Mouse (Mus musculus): Measurements from ENCODE around the gene Gatm. TPM values are rescaled to one million over a fixed set of nuclear protein-coding genes. Genes with fewer than 3 reads are reported as not detected.
A peak's percentile ranks its signal among the peaks of the same experiment; 100 is the strongest.

Gatm gene
- polyA plus RNA-seq, 1 experiment: 1,128 TPM

DNA sequence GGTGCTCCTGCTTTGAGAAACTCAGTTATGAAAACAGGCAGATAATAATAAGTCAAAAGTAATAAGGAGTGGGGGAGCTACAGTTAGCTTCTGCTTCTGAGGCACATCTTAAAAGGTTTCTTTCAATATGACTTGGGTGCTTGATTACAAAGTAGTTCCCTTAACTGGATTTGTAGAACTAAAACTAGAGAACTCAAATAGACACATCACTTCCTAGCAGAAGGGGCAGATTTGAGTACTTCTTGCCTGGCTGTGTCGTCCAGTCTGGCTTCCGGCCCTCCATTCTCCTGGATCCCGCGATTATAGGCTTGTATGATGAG lies 511 bp upstream of the Gatm start:
- no peaks in the 10 kb centered on the region; the same call in 1 of the 2 replicates for H3K36me3 ChIP-seq (ENCODE audit: control insufficient read depth, insufficient read depth, low read length)
- no peak overlapping the region for H3K27ac ChIP-seq (ENCODE audit: insufficient read depth, low read depth, low read length)
- H3K27me3 ChIP-seq (replicated peaks; ENCODE audit: control insufficient read depth, insufficient read depth, low read length): no peaks in the 10 kb centered on the region
- no peak overlapping the region for H3K4me3 ChIP-seq (ENCODE audit: insufficient read depth, low read depth, low read length)
- TF ChIP-seq POLR2A (IDR thresholded peaks at IDR 0.05; ENCODE audit: low read depth, low read length) (no peak), CTCF (conservative IDR thresholded peaks at IDR 0.05; ENCODE audit: insufficient read depth, insufficient read length, low read depth, low read length) (no peak)
- WGBS: 88% methylated on average over 4 of the region's 4 CpGs
- DNase-seq: no peak
- H3K4me1 ChIP-seq (ENCODE audit: control insufficient read depth, insufficient read depth, low read length): peaks cover 2% of the 10 kb centered on the region; the same call in 1 of the 2 replicates

DNA sequence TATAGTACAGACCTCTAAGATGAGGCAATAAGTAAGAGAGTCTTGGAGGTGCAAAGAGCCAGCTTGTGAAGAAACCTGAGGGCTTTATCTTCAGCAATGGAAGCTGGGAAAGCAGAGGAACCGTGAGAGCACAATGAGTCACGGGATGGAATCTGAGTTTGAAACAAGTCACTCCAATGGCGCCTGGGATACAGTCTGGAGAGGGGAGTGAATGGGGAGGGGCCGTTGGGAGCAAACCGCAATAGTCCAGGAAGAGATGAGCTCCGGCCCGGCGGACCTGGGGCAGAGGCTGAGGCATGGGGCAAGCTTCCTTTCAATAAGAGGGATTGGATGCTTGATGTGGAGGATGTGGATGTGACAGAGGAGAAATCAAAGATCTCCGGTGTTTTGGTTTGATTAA lies 2.3 kb downstream of the Gatm start:
- no peaks in the 10 kb centered on the region for H3K27me3 ChIP-seq (replicated peaks; ENCODE audit: control insufficient read depth, insufficient read depth, low read length)
- peak; percentile 49 for DNase-seq
- H3K4me3 ChIP-seq (ENCODE audit: insufficient read depth, low read depth, low read length): peak overlapping the region; percentile 44
- TF ChIP-seq POLR2A (IDR thresholded peaks at IDR 0.05; ENCODE audit: low read depth, low read length): no peak
- no peak for TF ChIP-seq CTCF (conservative IDR thresholded peaks at IDR 0.05; ENCODE audit: insufficient read depth, insufficient read length, low read depth, low read length)
- no peaks in the 10 kb centered on the region; the same call in none of the 2 replicates for H3K36me3 ChIP-seq (ENCODE audit: control insufficient read depth, insufficient read depth, low read length)
- peaks cover 2% of the 10 kb centered on the region; the same call in 1 of the 2 replicates for H3K4me1 ChIP-seq (ENCODE audit: control insufficient read depth, insufficient read depth, low read length)
- H3K27ac ChIP-seq (ENCODE audit: insufficient read depth, low read depth, low read length): peak overlapping the region; percentile 44
- 59% methylated on average over 9 of the region's 9 CpGs for WGBS

DNA sequence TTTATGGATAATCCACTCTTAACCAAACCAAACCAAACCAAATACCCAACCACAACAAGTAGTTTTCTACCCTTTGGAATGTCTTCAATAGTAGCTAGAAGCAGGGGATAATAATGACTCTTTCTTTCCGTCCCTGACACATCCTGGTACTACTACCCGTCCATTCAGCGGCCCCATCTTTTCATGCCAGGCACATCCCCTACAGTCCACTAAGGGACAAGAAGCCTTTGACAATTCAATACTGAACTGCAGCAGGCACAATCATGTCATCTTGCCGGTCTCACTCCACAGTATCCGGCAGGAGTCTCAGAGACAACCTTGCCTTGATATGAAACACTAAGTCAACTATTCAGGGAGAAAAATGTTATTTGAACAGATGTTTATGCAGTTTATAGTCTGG lies 5.3 kb downstream of the Gatm start:
- no peaks in the 10 kb centered on the region for H3K27me3 ChIP-seq (replicated peaks; ENCODE audit: control insufficient read depth, insufficient read depth, low read length)
- no peaks in the 10 kb centered on the region for H3K4me1 ChIP-seq (ENCODE audit: control insufficient read depth, insufficient read depth, low read length)
- WGBS: 60% methylated on average over 5 of the region's 5 CpGs
- TF ChIP-seq POLR2A (IDR thresholded peaks at IDR 0.05; ENCODE audit: low read depth, low read length) (no peak), CTCF (conservative IDR thresholded peaks at IDR 0.05; ENCODE audit: insufficient read depth, insufficient read length, low read depth, low read length) (no peak)
- no peak for DNase-seq
- H3K4me3 ChIP-seq (ENCODE audit: insufficient read depth, low read depth, low read length): no peak overlapping the region
- H3K36me3 ChIP-seq (ENCODE audit: control insufficient read depth, insufficient read depth, low read length): no peaks in the 10 kb centered on the region; the same call in none of the 2 replicates
- peak overlapping the region; percentile 34; the same call in 1 of the 2 replicates for H3K27ac ChIP-seq (ENCODE audit: insufficient read depth, low read depth, low read length)

DNA sequence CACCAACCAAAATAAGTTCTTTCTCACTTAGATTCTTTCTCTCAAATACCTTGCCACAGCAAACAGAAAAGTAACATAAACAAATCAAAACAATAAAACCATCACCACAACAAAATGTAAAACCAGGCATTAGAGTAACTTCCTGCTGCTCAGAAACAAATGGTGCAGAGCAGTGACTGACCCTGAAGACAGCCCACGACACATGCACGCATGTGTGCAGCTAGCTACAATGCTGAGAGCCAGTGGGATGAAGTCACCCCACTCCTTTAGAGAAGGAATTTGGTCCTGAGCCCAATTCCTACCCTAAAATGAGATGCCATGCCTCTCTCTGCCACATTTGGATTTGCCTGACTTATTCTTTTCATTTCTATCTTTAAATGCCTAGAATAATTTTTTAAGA lies 9.7 kb downstream of the Gatm start:
- TF ChIP-seq CTCF (conservative IDR thresholded peaks at IDR 0.05; ENCODE audit: insufficient read depth, insufficient read length, low read depth, low read length) (no peak), POLR2A (IDR thresholded peaks at IDR 0.05; ENCODE audit: low read depth, low read length) (no peak)
- DNase-seq: no peak
- Histone ChIP-seq H3K4me1 (ENCODE audit: control insufficient read depth, insufficient read depth, low read length) (no peaks in the 10 kb centered on the region; the same call in 1 of the 2 replicates), H3K36me3 (ENCODE audit: control insufficient read depth, insufficient read depth, low read length) (peaks cover 2% of the 10 kb centered on the region), H3K27ac (ENCODE audit: insufficient read depth, low read depth, low read length) (no peak overlapping the region), H3K4me3 (ENCODE audit: insufficient read depth, low read depth, low read length) (no peak overlapping the region), H3K27me3 (replicated peaks; ENCODE audit: control insufficient read depth, insufficient read depth, low read length) (no peaks in the 10 kb centered on the region)
- 57% methylated on average over 2 of the region's 2 CpGs for WGBS

DNA sequence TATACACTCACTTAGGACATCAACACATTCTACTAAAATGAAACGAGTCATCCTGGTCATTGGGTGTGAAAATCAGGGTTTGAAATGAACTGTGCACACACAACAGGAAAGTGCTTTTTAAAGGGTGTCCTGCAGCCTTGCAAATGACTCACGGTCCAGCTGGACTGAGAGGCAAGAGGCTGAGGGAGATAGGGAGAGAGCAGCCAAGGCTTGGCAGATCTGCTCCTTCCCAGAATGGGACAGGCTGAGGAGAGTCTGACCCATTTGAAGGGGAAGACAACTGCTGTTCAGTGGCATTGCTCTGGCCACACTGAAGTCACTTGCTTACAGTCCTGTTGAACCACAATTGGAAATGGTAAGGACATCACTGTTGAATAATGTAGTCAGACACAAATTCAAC lies 11.4 kb downstream of the Gatm start:
- no peak for DNase-seq
- Histone ChIP-seq H3K27me3 (replicated peaks; ENCODE audit: control insufficient read depth, insufficient read depth, low read length) (no peaks in the 10 kb centered on the region), H3K4me1 (ENCODE audit: control insufficient read depth, insufficient read depth, low read length) (peaks cover 4% of the 10 kb centered on the region), H3K4me3 (ENCODE audit: insufficient read depth, low read depth, low read length) (no peak overlapping the region), H3K27ac (ENCODE audit: insufficient read depth, low read depth, low read length) (no peak overlapping the region), H3K36me3 (ENCODE audit: control insufficient read depth, insufficient read depth, low read length) (peaks cover 2% of the 10 kb centered on the region)
- 67% methylated on average over 2 of the region's 2 CpGs for WGBS
- TF ChIP-seq CTCF (conservative IDR thresholded peaks at IDR 0.05; ENCODE audit: insufficient read depth, insufficient read length, low read depth, low read length) (no peak), POLR2A (IDR thresholded peaks at IDR 0.05; ENCODE audit: low read depth, low read length) (no peak)

- Histone ChIP-seq H3K27ac (ENCODE audit: insufficient read depth, low read depth, low read length) (peak overlapping the region; percentile 53), H3K4me3 (ENCODE audit: insufficient read depth, low read depth, low read length) (no peak overlapping the region), H3K27me3 (replicated peaks; ENCODE audit: control insufficient read depth, insufficient read depth, low read length) (no peaks in the 10 kb centered on the region), H3K4me1 (ENCODE audit: control insufficient read depth, insufficient read depth, low read length) (peaks cover 4% of the 10 kb centered on the region), H3K36me3 (ENCODE audit: control insufficient read depth, insufficient read depth, low read length) (peaks cover 2% of the 10 kb centered on the region; the same call in 1 of the 2 replicates)
- DNase-seq: peak; percentile 55
- no peak for TF ChIP-seq POLR2A (IDR thresholded peaks at IDR 0.05; ENCODE audit: low read depth, low read length)
- no peak for TF ChIP-seq CTCF (conservative IDR thresholded peaks at IDR 0.05; ENCODE audit: insufficient read depth, insufficient read length, low read depth, low read length)
- WGBS: 68% methylated on average over 16 of the region's 16 CpGs
Measured at GRCm38 (mm10) chr2:122595461-122595860, 15.6 kb downstream of the Gatm start.

- peak overlapping the region; percentile 29 for H3K27ac ChIP-seq (ENCODE audit: insufficient read depth, low read depth, low read length)
- peaks cover 4% of the 10 kb centered on the region for H3K4me1 ChIP-seq (ENCODE audit: control insufficient read depth, insufficient read depth, low read length)
- no peak overlapping the region for H3K4me3 ChIP-seq (ENCODE audit: insufficient read depth, low read depth, low read length)
- 31% methylated on average over 2 of the region's 2 CpGs for WGBS
- TF ChIP-seq POLR2A (IDR thresholded peaks at IDR 0.05; ENCODE audit: low read depth, low read length) (no peak), CTCF (conservative IDR thresholded peaks at IDR 0.05; ENCODE audit: insufficient read depth, insufficient read length, low read depth, low read length) (no peak)
- H3K36me3 ChIP-seq (ENCODE audit: control insufficient read depth, insufficient read depth, low read length): no peaks in the 10 kb centered on the region; the same call in 1 of the 2 replicates
- no peaks in the 10 kb centered on the region for H3K27me3 ChIP-seq (replicated peaks; ENCODE audit: control insufficient read depth, insufficient read depth, low read length)
- DNase-seq: no peak
Measured at GRCm38 (mm10) chr2:122591213-122591612, 19.9 kb downstream of the Gatm start.

All from kidney, adult 2 months (tissue).